Mouse (Mus musculus) cerebellum, adult 11-12 months (tissue): ENCODE data around the gene Trpm6.

Source experiments
- DNase-seq: peaks from one replicate; pipeline ENCODE4 v3.0.0; 2022

Gene Trpm6

DNA sequence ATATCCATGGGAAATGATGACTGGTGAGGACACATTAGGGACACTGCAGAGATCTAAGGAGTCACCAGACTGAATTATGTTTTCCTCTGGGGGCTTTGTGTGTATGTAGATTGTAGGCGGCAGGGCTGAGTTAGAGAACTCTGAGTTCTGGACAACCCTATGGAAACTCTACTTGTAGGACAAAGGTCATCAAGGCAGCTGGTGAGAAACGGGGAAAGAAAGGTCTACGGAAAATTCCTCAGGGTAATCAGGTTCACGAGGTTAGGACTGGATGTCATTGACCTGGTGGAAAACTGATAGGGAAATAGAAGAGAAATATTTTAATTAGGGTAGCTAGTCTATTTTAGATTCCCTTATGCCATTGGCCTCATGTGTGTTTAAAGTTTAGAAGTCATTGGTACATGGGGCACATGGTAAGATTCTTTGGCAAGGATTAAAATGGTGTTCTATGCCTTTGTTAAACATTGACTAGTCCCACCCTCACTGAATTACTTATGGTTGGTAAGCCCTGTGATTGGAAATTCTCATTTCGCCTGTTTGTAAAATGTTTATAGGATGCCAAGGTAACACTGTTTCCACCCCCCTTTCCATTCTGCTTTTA is 23.2 kb downstream of the Trpm6 start:
- no peak for DNase-seq

DNA sequence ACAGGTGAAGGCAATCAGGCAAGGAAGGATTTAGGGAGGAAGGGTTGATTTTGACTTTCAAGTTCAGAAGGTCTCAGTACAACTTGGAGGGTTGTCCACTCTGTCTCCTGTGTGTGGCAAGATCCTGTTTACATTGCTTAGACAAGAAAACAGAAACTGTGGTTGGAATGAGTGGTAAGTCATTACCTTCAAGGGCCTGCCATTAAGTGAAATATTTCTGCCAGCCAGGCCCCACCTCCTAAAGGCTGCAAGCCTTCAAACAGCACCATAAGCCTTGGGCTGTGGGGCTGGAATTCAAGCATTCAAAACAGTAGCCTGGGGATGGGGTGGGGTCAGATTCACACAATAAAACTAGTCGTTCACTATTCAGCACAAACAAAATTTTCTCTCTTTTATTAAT is 24.3 kb downstream of the Trpm6 start:
- DNase-seq: no peak

DNA sequence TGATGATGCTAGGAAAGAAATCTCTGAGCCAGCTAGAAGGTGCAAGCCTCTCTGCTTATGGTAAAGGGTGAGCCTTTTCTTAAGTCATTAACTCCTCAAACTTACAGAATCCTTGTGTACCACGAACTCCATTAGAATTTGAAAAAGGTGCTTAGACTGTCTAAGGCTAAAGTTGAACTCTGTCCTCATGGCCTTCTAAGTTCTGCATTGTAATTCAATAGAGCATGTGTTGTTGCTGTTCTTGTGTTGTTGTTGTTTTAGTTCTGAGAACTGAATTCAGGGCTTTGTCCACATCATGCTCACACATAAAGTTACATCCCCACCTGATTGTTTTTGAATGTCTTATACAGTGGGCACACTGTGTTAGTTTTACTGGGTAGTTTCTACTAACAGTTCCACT is 49.9 kb downstream of the Trpm6 start:
- DNase-seq: no peak

DNA sequence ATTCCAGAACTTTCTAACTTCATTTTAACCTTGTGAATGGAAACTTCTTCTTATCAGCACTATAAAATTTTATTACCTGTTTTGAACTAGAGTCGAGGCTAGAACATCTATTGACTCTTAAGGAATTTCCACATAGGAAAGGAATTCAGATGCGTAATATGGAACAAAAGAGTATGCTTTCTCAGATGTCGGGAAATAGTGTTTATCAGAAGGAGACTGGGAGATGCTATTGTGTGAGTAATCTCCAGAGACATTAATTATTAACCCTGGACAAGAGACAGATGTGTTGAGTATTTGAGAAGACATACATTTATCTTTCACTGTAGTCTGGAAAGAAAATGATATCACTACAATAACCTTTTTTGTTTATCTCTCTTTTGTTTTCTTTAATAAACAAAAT is 61.5 kb downstream of the Trpm6 start:
- no peak for DNase-seq

DNA sequence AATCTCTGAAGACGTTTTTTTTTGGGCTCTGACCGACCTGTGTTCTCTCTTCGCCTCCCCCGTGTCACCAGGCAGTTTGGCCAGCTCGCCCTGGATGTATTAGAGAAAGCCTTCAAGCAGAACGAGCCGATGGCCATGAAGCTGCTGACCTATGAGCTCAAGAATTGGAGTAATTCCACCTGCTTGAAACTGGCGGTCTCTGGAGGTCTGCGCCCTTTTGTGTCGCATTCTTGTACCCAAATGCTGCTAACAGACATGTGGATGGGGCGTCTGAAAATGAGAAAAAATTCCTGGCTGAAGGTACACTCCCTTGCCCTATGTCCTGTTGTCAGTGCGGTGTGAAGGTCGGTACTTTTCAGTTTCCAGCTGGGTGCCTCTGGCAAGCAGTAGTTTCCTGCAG is 65.4 kb downstream of the Trpm6 start:
- DNase-seq: no peak

DNA sequence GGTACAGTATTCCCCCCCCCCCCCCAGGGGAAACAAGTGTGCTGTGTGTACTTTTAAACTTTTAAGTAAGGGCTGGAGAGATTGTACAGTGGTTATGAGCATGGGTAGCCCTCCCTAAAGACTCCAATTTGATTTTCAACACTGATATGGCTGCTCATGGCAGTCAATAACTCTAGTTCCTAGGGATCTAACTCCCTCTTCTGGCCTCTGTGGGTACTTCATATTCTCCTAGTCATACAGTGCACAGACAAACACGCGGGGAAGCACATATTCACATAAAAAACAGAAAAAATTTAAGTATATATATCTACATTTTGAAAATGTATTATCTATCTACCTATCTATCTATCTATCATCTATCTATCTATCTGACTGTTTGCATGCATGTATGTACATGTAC is 67.6 kb downstream of the Trpm6 start:
- DNase-seq: no peak

DNA sequence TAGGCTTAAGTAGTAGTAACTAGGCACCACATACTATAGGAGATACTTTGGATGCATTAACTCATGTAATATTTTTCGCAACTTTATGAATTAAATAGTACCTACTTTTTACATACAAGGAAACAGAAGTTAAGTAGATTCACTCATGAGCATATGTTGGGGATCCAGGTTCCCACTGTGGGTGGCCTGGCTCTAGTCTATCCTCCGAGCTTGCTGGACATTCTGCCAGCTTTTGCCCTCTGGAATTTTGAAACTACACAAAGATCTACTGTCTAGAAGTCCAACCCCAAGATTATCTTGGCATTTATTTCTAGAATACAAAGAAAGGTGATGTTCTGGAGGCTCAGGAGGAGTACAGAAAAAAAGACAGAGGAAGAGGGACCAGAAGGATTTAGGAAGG is 78.8 kb downstream of the Trpm6 start:
- no peak for DNase-seq

DNA sequence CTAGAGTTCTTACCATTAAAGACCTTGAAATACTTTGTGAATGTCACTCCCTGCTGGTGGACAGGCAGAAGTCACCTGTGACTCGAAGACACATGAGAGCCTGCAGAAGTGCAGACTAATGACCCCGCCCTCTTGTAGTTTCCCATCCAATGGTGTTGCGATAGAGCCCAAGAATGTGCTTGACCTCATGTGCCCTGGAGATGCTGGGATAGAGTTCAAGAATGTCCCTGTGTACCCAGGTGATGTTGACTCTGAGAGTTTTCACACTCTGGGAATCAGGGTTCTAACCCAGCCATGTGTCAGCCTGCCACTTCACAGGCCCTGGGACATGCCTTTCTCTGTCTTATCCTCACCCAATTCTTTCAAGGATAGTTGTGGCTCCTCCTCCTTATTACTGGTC is 81.4 kb downstream of the Trpm6 start:
- DNase-seq: no peak

DNA sequence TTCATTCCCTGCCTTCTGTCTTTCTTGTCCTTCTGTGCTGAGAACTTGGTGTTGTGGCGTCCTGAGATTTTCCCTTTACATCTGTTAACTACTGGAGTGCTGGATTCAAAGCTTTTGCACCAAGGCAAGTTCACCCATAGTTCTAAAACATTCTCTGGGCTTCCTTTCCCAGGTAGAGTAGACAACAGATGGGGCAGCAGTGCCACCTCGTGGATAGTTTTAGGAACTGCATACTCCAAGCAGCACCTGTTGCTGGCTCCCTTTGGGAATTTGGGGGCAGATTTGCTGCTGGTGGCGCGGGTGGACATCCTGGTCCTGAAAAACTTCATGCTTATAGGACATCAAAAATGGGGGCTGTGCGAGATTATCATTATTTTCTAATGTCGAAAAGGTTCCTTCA is 85.2 kb downstream of the Trpm6 start:
- peak; percentile 12 for DNase-seq

DNA sequence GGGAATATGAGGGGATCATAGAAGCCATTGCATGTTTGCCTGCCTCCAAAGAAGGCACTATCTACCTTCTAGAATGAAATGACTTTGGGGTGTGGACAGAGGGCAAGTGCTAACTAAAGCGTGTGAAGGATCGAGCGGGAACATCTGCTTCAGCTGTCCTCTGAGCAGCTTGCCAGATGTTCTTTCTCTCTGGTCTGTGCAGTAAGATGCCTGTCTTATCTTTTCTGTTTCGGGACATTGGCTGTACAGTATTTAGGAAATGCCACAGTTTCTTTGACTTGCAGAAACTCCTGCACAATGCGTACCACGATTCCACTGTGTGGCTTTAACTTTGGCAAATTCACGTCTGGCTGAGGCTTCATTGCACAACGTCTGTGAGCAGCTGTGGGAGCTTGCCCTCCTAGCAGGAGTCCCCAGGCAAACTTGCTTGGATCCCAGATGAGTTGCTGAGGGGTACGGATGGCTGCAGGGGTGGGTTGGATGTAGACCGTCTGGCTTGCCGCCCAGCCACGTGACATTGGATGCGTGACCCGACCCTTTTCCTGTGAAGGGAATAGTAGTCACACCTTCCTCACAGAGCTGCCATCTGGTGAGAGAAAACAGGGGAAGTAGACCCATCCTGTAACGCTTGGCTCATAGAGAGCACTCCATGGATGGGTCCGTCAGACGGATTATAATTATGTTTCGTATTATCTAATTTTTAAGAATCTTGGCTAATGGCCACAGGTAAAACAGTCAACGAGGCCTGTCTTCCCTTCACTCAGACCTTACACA is 92.2 kb downstream of the Trpm6 start:
- DNase-seq: no peak

DNA sequence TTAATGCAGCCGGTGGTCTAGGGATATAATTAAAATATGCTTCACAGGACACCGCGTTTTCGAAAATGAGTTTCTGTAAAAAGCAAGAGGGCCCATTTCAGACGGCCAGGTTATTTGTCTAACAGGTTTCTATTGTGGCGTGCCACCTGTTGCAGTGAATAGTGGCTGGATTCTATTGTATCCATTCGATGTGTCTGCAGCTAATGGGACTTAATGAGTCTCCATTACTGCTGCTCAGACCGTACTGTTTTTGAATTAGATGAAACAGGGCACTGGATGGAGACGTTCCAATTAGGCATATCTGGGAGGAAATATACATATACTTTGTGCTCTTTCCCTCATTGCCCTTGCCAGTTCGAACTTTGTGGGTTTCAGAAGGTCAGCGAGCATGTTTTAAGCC is 92.8 kb downstream of the Trpm6 start:
- DNase-seq: no peak

DNA sequence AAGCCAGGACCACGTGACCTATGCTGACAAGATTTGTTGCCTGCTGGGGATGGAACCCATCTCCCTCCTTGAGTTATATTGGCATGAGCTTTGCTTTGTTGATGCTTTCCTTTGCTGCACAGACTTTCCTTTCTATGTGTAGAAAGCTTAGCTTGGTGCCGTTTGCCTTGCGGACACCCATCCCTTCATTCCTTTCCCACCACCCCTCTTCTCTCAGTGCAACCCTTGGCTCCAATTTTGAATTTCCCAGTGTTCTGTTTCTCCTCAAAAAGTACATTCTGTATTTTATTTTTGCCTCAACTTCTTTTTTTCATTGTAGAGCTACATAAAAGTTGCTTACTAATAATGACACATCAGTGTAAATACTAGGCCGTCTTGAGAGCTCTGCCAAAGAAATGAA is 96.6 kb downstream of the Trpm6 start:
- DNase-seq: no peak

DNA sequence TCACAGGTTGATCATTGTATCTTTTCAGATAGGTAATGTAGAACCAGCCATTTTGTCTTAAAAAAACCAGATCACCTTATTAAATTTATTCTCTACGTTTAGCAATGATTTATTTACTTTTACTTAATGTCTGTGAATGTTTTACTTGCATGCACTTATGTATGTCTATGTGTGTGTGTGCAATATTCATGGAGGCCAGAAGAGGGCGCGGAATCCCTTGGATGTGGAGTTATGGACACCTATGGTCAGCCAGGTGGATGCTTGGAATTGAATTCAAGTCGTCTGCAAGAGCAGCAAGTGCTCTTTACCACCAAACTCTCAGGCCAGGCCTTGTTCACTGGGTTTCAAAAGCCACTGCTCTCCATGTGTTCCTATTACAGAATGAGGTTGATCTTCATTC is 118.5 kb downstream of the Trpm6 start:
- DNase-seq: no peak

DNA sequence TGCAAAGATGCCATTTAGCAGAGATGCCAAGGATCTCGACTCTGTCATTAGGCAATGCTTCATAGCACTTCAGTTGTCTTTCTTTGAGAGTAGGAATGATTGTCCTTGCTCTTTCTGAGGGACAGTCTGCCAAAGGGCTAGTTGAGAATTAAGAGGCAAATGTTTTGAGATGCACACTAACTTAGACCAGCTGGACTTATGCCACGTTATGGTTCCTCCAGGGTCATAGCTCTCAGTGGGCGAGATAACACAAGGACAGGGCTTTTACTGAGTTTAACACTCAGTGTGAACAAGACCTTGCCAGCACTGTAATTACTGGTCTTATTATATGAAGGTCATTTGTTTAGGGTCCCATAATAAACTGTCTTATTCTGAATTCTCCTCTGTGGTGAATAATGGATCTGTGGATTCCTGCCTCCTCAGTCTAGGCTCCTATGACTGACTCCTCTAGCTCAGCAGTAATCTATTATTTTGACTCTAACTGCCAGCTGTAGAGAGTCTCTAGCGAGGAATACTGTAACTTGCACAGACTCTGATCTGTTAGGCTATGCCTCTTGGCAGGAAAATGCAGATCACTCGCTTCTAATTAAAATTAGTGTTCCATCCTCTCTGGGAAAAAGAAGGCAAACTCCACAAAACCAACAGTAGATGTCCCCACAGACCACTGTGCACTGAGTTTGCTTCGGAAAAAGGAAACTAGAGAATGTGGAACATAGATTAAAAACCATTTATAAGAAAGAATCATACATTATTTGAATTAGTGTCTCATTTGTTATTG is 123.2 kb downstream of the Trpm6 start:
- no peak for DNase-seq

DNA sequence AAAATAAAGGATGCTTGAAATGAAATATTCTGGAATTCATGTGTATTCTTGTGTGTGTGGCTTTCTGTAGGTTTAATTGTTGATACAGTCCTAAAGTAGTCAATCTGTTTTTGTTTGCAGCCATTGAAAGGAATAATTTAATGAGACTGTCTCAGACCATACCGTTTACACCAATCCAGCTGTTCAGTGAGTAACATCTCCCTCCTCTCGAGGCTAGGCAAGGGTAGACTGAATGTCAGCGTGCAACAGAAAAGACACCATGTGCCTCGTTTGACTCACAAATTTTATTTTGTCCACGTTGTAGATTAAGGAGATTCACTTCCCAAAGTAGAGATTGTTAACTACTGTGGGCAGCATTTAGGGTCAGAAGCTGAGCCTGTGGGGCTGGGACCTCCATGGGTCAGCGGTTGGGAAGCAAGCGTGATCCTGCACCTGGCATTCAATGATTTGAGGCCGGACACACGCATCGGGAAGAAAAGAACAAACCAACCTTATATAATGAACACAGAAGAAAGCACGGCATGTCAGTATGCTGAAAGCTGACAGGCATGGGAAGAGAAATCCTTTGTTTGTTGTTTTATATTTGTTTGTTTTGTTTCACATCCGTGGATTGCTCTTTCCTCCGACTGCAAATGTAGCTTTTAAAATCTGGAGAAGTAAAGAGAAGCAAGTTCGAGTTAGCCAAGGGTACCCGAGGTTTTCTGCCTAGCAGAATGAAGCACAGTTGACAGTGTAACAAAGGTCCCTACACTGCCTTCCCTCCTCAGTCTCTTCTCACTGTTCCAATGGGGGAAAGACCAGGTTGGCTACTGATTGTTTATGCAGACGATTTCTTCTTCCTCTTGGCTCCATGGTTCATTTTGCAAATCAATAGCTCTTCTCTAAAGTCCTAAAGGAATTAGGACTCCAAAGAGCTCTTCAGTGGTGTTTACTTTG is 124.2 kb downstream of the Trpm6 start:
- no peak for DNase-seq

DNA sequence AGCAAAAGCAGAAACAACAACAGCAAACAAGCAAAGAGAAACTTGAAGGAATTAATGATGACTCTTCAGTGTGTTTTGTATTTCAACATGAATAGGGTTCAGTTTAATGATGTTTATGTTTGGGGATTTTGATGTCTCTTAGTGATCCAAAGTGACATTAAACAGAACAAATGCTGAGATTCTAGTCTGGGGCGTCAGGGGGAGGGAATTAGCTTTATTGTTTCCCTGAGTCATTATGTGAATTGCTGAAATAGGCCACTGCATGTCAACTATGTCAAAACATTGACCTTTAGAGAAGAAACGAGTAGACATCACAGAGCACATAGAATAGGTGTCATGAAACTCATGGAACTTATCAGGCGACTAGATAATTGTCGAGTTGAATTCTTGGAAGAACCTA is 129.5 kb downstream of the Trpm6 start:
- DNase-seq: no peak

DNA sequence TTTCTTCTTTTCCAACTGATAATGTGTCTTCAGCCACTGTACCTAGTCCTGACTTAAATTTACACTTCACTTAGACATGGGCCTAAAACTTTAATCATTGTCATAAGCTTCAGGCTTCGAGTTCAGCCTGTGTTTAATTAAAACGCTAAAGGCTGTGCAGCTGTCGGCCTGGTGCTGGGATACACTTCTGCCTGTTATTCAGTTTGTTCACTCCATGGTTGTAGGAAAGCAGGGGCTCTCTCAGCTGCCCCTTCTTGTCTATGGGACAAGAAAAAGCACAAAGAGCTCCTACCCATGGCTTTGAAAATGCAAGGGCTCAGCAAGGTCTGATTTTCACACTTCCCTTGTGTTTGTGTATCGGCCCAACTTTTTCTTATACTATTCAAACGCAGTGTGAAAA is 131.4 kb downstream of the Trpm6 start:
- no peak for DNase-seq

DNA sequence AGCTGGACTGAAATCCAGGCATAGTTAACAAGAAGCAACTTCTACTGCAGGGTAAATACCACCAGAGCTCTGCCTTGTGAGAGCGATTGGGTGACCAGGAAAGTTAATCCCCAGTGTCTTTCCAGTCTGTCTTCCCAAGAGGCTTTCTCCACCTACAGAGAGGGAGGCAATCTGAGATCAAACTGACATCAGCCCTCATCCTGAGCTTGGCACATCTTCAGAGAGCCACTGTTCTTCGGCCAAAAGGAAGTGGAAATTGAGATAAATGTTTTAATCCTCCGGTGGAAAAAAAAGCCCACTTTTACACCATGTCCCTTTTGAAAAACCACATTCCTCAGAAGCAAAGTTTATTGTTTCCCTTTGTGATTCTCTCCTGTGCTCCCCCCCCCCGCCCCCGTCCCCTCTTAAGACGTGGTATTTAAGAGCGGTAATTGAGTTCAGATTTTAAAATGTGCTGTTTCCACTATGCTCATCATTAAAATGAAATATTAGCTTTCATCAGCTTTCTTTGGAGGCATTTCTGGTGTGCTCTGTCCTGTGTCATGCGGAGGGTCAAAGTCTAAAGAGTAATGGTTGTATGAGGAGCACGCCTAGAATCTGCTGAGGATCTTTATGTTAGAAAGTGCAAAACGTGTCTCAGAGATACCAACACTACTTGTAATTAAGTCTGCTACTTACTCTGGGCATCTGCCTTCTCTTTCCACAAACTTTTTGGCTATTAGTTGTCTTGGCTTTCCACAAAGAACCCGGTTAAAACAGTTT is 138.0 kb downstream of the Trpm6 start:
- no peak for DNase-seq

DNA sequence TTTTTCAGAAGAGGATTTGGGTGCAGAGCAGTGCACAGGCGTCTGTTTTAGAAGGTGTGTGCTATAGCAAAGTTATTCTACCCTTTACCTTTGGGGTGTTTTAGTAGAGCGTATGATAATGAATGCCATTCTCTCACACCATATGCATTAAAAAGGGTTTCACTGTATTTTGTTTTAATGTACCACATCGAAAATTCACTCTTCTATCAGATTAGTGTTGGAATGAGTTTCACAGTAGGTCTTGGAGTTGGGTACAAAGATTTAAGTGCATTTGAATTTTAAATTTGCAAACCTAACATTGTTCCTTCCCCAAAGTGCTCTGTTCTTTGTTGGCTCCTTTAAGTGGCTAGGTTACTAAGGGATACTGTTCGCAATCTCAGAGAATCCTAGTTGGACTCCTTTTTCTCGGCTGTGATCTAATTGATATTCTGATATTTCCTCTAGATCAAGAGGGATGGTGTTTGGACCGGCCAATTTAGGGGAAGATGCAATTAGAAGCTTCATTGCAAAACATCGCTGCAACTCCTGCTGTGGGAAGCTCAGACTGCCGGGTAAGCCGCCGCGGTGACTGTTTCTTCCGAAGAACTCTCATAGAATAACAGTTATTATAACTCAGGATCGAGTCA is 138.8 kb downstream of the Trpm6 start:
- DNase-seq: peak; percentile 13

DNA sequence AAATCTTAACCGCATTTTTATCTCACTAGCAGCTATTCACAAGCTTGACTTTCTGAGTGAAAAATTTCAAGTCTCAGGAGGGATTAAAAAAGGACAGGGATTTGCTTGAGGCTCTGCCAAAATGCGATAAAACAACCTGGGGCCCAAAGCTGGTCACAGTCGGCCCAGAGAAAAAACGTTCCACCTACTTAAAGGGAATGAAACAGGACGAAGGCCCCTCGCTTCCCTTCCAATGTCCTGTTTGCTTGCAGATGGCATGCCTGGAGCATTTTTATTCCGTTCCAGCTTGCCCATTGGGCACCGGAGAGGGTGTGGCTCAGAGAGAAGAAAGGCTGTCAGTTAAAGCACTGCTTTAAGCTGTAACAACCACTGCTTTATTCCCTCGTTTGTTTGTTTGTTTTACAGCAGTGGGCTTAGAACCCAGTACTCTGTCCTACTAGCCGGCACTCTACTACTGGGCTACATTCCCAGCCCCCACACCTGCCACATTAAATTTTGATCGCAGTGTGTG is 139.4 kb downstream of the Trpm6 start:
- DNase-seq: peak; percentile 10

DNA sequence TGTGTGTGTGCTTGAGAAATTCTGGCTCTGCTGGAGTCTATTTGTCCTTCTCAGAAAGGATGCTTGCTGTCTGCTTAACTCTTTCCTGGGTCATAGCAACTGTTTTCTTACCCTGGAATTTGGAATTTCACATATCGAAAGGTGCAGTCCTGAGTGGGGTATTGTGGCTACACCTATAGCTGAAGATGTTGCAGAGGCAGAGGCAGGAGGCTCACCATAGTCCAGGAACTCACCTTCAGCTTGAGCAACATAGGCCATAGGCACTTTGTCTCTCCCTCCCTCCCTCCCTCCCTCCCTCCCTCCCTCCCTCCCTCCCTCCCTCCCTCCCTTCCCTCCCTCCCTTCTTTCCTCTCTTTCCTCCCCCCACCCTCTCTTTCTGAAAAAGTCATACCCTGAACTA is 139.8 kb downstream of the Trpm6 start:
- no peak for DNase-seq

DNA sequence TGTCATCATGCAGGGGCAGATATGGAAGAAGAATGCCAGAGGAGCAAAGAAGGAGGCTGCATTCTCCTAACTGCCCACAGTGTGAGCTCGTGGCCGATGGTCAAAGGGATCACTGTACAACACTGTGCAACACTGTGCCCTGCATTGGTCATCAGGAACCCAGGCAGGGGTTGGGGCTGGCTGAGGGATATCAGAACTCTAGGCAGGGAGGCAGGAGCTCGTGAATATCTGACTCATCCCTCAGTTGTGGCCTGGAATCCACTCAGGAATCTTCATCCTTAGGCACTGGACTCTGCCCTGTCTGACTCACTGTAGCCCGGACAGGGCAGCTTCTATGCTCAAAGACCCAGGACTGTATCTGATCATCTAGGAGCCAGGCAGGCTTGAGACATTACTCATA is 140.4 kb downstream of the Trpm6 start:
- no peak for DNase-seq
